Mouse (Mus musculus): ENCODE data around the gene 4930524B15Rik.

DNA sequence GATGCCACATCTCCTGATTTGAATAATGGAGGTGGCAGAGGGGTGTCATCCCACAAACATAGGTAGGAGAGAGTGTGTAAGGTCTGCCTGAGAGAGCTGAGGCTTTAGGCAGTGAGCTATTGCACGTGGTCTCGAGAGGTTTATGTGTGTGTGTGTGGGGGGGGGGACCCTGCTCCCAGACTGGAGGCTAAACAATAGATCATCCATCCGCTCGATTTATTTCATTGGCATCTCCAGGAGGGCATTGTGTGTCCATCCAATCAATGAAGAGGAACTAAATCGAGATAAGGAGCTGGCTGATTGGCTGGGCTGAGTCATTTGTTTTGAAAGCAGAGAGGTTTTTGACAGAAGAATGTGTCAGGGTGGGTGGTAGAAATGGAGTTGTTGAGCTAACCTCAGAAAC is 37.3 kb downstream of the 4930524B15Rik start:
- TF ChIP-seq CTCF (IDR thresholded peaks at IDR 0.05; ENCODE audit: control insufficient read depth, insufficient read depth, low read length) (no peak), POLR2A (IDR thresholded peaks at IDR 0.05; ENCODE audit: borderline replicate concordance, control insufficient read depth, low read depth, low read length) (no peak)
